Mouse (Mus musculus) gastrocnemius, adult 2 months (tissue): ENCODE data around the gene Noto. TPM values are rescaled to one million over a fixed set of nuclear protein-coding genes. Genes with fewer than 3 reads are reported as not detected.

Experiments used
- DNase-seq: peaks from one replicate; pipeline ENCODE4 v3.0.0; 2022
- H3K27ac ChIP-seq: fragments of 200-600 bp; 2 replicates; pipeline ENCODE4 v1.8.1; 2022; ENCODE audit warnings: mild to moderate bottlenecking
- H3K4me3 ChIP-seq: fragments of 200-600 bp; 2 replicates; pipeline ENCODE4 v1.8.1; 2022; ENCODE audit warnings: mild to moderate bottlenecking, moderate library complexity
- CTCF ChIP-seq: fragments of 200-600 bp; IDR thresholded peaks from 2 replicates; pipeline ENCODE4 v1.8.1; 2022; ENCODE audit warnings: antibody characterized with exemption, mild to moderate bottlenecking, moderate library complexity
- intact Hi-C: fragments of 180-260 bp; cut with DNase I; formaldehyde crosslinking; loops from one replicate; pipeline ENCODE4 v1.15.1; 2025
- long read RNA-seq, 2 experiments: library from polyadenylated mRNA; stranded (forward); transcript quantifications; one replicate each; pipeline ENCODE4 v2.0.0; 2021
- total RNA-seq, 2 experiments: library from RNA; stranded (reverse); gene quantifications; 2 replicates each; pipeline ENCODE4 v1.2.3; 2021

Noto gene
- total RNA-seq, result not detected
- long read RNA-seq, experiment 1, result 0 reads
- long read RNA-seq, experiment 2, result 0 reads

DNA sequence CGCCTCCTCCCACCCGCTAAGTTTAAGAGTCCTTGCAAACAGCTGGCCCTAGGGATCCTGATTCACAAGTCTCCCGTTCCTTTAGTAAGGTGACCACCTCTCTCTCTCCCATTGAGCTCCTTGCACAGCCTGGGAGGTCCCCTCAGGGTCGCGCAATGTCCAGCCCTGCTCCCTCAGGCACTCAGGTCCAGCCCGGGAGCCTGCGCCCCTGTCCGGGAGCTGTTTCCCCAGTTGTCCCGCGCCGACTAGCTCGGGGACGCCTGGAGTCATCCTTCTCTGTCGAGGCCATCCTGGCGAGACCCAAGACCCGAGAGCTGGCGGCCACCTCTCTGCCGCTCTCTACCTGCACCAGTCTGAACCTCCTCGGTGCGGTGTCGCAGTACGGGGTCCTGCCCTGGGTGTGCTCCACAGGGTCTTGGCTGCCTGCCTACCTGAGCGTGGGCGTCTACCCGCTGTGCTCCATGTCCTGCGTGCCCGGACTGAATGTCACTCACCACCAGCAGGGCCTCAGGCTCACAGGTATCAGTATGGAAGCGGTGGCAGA is at the start of gene Noto:
Gene Noto (plus strand): TSS at position 51 of the 544 bp plus-strand sequence.
- no peak for DNase-seq
- no peak for TF ChIP-seq CTCF
- no peak within 1 kb of the TSS for H3K27ac ChIP-seq
- intact Hi-C loops, result no loop called here
- H3K4me3 ChIP-seq, result no peak within 1 kb of the TSS

DNA sequence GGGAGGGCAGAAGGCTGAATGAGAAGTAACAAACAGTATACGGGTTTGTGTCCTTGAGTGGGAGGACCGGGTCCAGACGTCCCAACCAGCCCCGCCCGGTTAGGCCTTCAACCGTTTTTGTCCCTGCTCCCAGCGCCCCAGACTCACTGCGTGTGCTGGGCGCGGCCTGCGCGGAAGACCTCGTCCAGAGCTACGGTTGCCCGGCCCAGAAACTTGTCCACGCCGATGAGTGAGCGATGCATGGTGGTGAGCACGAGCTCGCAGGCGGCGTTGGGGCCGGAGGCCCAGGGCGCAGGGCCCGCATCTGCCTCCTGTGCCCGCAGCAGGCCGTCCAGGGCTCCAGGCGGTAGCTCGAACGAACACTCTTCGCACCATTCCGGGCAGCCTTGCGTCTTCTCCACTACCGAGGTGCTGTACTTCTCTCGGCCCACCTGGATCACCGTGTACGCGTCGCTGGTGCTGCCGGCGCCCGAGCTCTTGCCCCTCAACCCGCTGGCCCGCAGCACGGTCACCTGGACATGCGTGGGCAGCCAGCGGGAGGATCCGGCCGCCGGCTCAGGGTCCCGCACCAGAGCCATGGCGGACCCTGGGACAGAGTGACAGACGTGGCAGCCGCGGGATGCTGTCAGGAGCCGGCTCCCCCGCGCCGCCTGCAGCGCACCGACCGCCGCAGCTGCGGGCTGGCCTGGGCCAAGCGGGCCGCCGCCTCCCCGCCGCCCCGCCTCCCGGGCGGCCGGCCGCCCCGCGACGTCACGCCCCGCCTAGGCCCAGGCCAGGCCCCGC is 49.5 kb upstream of the Noto start, which contains the start of gene Rab11fip5:
Gene Rab11fip5 (minus strand): TSS at position 684 of the 783 bp plus-strand sequence.
- TF ChIP-seq CTCF, result no peak
- Histone ChIP-seq H3K4me3 (peak within 1 kb of the TSS; percentile 92), H3K27ac (peak within 1 kb of the TSS; percentile 92)
- peak; percentile 64 for DNase-seq
- intact Hi-C loops, result no loop called here

GRCm38 (mm10) chr6:85374734-85375114 is 49.0 kb upstream of the Noto start:
- TF ChIP-seq CTCF, result no peak
- Histone ChIP-seq H3K27ac (peak overlapping the region; percentile 92), H3K4me3 (peak overlapping the region; percentile 92)
- intact Hi-C loops, result no loop called here
- peak; percentile 98 for DNase-seq

DNA sequence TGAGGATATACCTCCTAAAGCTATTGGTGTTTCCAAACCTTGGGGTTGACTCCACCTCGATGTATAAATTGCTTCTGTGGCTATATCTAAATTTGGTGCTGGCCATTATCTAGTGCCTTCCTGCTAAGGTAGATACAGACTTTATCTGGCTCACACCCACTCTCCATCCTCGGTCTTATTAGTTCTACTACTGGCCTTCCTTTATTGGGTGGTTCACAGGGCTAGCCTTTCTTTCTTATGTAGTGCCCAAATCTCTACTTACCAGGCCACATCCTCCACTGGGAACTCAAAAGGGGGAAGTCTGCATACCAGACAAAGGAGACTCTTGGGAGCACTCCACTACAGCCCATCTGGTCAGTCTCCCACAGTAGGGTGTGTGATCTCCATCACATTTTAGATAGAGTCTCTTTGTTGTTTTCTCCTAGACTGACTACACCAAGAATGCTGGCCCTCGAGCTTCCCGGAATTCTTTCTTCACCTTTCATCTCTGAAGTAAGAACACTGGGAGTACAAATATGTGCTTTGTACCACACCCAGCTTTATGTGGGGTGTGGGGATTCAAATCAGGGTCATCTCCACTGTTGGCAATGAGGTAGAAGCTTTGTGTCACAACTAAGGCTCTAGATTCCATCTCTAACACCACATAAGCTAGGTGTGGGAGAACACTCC is 46.5 kb upstream of the Noto start:
- DNase-seq, result no peak
- peak overlapping the region; percentile 40; the same call in 1 of the 2 replicates for H3K27ac ChIP-seq
- H3K4me3 ChIP-seq, result no peak overlapping the region
- intact Hi-C loops, result no loop called here
- no peak for TF ChIP-seq CTCF

GRCm38 (mm10) chr6:85377876-85378275 is 45.8 kb upstream of the Noto start:
- intact Hi-C loops, result no loop called here

DNA sequence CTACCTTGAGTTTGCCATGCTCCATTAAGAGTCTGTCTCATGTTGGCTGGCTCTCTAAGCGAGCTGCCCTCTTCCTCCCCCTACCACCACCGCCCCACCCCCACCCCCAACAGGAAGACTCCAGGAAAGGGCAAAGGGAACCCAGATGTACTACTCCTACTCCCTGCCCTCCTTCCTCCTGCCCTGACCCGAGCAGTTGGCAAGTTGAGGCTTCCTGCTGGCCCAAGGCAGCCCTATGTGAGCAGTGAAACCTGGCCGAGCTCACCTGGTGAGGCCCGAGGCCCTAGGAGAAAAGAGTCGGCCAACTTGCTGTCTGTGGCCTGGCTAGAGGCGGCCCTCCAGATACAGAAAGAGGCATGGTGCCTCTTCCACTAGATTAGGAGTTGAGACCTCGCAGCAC is 45.1 kb upstream of the Noto start:
- no peak for TF ChIP-seq CTCF
- intact Hi-C loops, result no loop called here
- H3K4me3 ChIP-seq, result no peak overlapping the region
- DNase-seq, result no peak
- H3K27ac ChIP-seq, result no peak overlapping the region

More at GRCm38 (mm10) chr6:85377876-85378275, 45.8 kb upstream of the Noto start:
- TF ChIP-seq CTCF, result no peak
- no peak overlapping the region; the same call in 1 of the 2 replicates for H3K27ac ChIP-seq
- DNase-seq, result no peak
- H3K4me3 ChIP-seq, result no peak overlapping the region

- TF ChIP-seq CTCF, result peak; percentile 92
- DNase-seq, result peak; percentile 83
- intact Hi-C loops, result loop anchor here (1.0 kb wide), 1 partner anchor 34 kb away; no protein-coding TSS in a partner anchor
Measured at GRCm38 (mm10) chr6:85380201-85380900, 43.3 kb upstream of the Noto start.

GRCm38 (mm10) chr6:85380901-85381647 is 42.6 kb upstream of the Noto start:
- Histone ChIP-seq H3K4me3 (peak overlapping the region; percentile 47), H3K27ac (peak overlapping the region; percentile 28; the same call in 1 of the 2 replicates)
- DNase-seq, result no peak
- no peak for TF ChIP-seq CTCF
- intact Hi-C loops, result loop anchor here (1.0 kb wide), 1 partner anchor 35 kb away; no protein-coding TSS in a partner anchor

More at GRCm38 (mm10) chr6:85380201-85380900, 43.3 kb upstream of the Noto start:
- H3K4me3 ChIP-seq, result peak overlapping the region; percentile 47
- peak overlapping the region; percentile 40 for H3K27ac ChIP-seq

DNA sequence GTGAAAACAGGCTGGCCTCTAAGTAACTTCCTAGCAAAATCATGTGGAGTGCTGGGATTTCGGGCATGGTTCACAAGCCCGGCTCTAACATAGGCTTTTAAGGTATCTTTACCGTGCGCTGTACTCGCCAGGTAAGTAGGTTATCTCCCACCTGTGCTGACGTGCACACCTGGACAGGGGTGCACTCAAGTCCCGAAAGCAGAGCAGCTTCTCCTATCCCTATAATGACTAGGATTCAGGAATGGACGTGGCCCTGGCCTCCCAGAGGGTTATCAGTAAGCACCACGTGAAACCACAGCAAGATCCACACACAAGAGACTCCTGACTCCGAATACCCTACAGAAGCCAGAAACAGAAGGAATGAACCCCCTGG is 42.1 kb upstream of the Noto start:
- TF ChIP-seq CTCF, result no peak
- no peak overlapping the region for H3K4me3 ChIP-seq
- no peak overlapping the region for H3K27ac ChIP-seq
- no peak for DNase-seq
- intact Hi-C loops, result no loop called here

DNA sequence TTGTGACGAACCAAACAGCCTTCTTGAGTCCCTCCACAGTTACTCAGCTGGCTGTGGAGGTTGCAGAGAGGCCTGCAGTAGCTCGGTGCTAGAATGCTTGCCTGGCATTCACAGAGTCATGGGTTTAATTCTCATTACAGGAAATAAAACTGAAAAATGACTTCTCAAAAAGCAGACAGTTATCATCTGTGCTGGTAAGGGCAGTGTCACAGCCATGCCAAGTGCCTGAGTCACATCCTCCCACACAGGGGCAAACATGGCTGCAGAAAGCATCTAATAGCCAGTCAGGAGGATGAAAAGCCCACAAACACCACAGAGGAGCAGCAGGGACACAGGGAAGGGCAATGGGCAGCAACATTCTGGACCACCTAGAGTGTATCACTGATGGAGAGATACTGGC is 40.9 kb upstream of the Noto start:
- DNase-seq, result no peak
- no peak overlapping the region for H3K4me3 ChIP-seq
- intact Hi-C loops, result no loop called here
- no peak for TF ChIP-seq CTCF
- no peak overlapping the region for H3K27ac ChIP-seq

DNA sequence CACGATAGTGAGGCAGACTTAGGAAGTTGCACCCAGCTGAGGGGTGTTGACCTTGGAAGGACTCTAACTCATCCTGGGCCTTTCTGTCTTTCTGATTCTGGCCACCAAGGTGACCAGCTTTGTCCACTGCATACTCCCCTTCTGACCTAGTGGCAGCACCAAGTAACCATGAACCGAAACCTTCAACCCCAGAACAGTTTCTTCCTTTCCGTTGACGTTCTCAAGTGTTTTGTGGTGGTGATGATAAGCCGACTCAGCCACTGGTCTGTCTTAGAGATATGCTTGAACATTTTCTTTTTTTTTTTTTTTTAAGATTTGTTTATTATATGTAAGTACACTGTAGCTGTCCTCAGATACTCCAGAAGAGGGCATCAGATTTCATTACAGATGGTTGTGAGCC is 35.1 kb upstream of the Noto start:
- no peak overlapping the region for H3K27ac ChIP-seq
- intact Hi-C loops, result no loop called here
- H3K4me3 ChIP-seq, result no peak overlapping the region
- DNase-seq, result no peak
- TF ChIP-seq CTCF, result no peak

DNA sequence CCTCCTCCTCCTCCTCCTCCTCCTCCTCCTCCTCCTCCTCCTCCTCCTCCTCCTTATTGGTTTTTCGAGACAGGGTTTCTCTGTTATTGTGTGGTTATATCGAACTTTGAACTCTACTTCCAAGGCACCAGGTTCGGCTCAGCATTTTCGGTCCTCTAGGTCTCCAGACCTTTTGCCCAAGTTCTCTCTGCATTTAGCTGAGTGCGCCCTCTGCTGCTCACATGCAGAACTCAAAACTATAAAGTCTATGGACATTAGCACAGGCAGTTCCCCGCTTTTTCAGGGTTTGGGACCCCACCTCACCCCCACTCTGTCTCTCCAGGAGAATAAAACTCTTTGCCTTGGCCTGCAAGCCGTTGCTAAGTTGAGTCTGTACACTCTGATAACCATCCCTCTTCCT is 31.9 kb upstream of the Noto start:
- H3K4me3 ChIP-seq, result no peak overlapping the region
- H3K27ac ChIP-seq, result no peak overlapping the region
- intact Hi-C loops, result loop anchor here (5.0 to 10.0 kb wide), 2 partner anchors 127 to 230 kb away; no protein-coding TSS in a partner anchor
- peak; percentile 75 for DNase-seq
- peak; percentile 81 for TF ChIP-seq CTCF
